Mouse (Mus musculus) kidney, embryonic 14.5 days (tissue): ENCODE data around the gene Adprhl1. TPM values are rescaled to one million over a fixed set of nuclear protein-coding genes. Genes with fewer than 3 reads are reported as not detected.

Source experiments
- ATAC-seq: fragments of 200-750 bp; cut with Nextera tagmentation; 2 replicates; pipeline ENCODE4 v1.8.0; 2017; ENCODE audit warnings: moderate number of reproducible peaks, mild to moderate bottlenecking, moderate TSS enrichment, moderate library complexity; ENCODE audit not compliant: low FRiP score, low TSS enrichment
- H3K27ac ChIP-seq: fragments of 300-500 bp; sonication (generic); 2 replicates; pipeline ENCODE4 v1.5.1; 2014; ENCODE audit warnings: low read depth, mild to moderate bottlenecking, low read length, moderate library complexity, mixed read lengths
- H3K27me3 ChIP-seq: fragments of 300-500 bp; sonication (generic); 2 replicates; pipeline ENCODE4 v1.6.1; 2014; ENCODE audit warnings: mild to moderate bottlenecking, low read length; ENCODE audit not compliant: control insufficient read depth, insufficient read depth
- H3K36me3 ChIP-seq: fragments of 300-500 bp; sonication (generic); 2 replicates; pipeline ENCODE4 v1.6.1; 2014; ENCODE audit warnings: low read length, mixed read lengths; ENCODE audit not compliant: control insufficient read depth, insufficient read depth
- H3K4me1 ChIP-seq: fragments of 300-500 bp; sonication (generic); 2 replicates; pipeline ENCODE4 v1.6.1; 2014; ENCODE audit warnings: low read length, mixed read lengths; ENCODE audit not compliant: control insufficient read depth, insufficient read depth
- H3K4me2 ChIP-seq: fragments of 300-500 bp; sonication (generic); replicated peaks from 2 replicates; pipeline ENCODE4 v1.6.1; 2014; ENCODE audit warnings: low read depth, mild to moderate bottlenecking, low read length
- H3K4me3 ChIP-seq: fragments of 300-500 bp; sonication (generic); 2 replicates; pipeline ENCODE4 v1.5.1; 2014; ENCODE audit warnings: mild to moderate bottlenecking, low read length
- H3K9ac ChIP-seq: fragments of 300-500 bp; sonication (generic); 2 replicates; pipeline ENCODE4 v1.6.1; 2014; ENCODE audit warnings: low read depth, mild to moderate bottlenecking, low read length, moderate library complexity
- H3K9me3 ChIP-seq: fragments of 300-500 bp; sonication (generic); 2 replicates; pipeline ENCODE4 v1.6.1; 2016; ENCODE audit warnings: low read length; ENCODE audit not compliant: control insufficient read depth
- WGBS: fragments of 180-500 bp; shearing (Covaris S2); extraction: QIAGEN DNeasy Blood & Tissue Kit; methylation state at CpG from one replicate; pipeline ENCODE4 v1.1.7; 2014; 5-methylcytosine and 5-hydroxymethylcytosine counted together
- polyA plus RNA-seq: library from polyadenylated mRNA; unstranded; fragments of >200 nt; fragmentation: Nextera tagmentation; extraction: Ambion mirVana; gene quantifications from 2 replicates; pipeline ENCODE4 v1.2.1, GENCODE M21; 2014

The Adprhl1 gene
- polyA plus RNA-seq, 1 experiment from 2014 or later, result not detected

DNA sequence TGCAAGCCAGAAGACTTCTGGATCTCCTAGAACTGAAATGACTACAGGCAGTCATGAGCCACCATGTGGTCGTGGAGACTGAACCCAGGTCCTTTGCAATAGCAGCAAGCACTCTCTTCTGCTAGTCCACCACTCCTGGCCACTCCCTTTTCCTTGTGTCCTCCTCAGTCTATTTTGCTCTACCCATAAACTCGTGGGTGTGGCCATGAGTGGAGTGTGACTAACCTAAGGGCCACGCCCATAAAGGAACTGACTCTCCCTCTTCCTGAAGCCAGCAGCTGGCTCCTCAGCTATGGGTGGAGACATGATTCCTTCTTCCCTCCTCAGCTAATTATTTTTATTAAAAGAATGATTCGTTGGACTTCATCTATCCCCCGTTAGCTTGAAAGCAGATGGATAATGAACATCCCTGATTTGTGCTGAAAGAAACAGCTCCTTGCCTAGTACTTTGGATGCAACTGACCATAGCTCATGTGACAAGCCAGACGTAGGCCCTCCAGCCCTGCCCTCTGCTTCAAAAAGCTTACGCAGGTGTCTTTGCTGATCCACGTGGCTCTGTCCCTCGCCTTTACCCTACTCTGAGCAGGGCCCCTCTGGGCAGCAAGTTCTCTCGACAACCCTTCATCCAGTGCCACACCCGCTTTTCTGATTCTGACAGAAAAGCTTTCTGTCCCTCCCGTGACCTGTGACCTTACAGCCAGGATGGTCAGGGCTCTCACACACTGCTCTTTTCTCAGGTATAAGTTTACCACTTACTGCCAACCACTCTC, 49.4 kb downstream of the Adprhl1 start:
- Histone ChIP-seq H3K36me3 (no peaks in the 10 kb centered on the region), H3K4me3 (no peak overlapping the region), H3K9me3 (no peaks in the 10 kb centered on the region), H3K4me1 (peaks cover 6% of the 10 kb centered on the region; the same call in 1 of the 2 replicates), H3K27me3 (peaks cover 28% of the 10 kb centered on the region), H3K4me2 (no peak overlapping the region), H3K9ac (no peak overlapping the region), H3K27ac (no peak overlapping the region)
- WGBS, result 66% methylated on average over 12 of the region's 12 CpGs
- no peak for ATAC-seq

DNA sequence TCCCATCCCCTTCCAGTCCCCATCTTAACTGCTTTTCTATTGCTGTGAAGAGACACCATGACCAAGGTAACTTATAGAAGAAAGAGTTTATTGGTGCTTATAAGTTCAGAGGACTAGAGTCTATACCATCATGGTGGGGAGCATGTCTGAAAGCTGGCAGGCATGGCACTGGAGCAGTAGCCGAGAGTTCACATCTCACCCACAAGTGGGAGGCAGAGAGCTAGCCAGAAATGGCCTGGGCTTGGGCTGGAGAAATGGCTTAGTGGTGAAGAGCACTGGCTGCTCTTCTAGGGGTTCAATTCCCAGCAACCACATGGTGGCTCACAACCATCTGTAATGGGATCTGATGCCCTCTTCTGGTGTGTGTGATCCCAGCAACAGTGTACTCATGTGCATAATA, 50.5 kb downstream of the Adprhl1 start:
- 66% methylated on average over 1 of the region's 1 CpGs for WGBS

DNA sequence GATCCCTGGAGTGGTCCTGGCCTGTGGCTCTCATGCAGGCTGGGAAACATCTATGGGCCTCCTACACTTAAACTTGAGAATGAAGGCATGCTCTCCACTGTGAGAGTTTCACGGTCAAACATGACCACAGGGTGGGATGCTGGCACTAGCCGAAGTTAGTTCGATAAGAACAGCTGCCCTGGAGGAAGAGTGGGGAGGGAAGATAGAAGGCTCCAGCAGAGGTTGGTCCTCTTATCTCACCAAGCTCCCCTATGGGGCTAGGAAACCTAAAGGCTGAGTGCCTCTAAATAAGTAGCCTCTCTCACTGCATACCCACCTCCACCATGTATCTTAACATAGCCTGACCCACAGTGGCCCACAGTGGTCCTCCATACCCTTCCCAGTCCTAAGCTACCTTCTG, 51.2 kb downstream of the Adprhl1 start:
- H3K9me3 ChIP-seq, result no peaks in the 10 kb centered on the region
- H3K4me2 ChIP-seq, result no peak overlapping the region
- no peaks in the 10 kb centered on the region for H3K36me3 ChIP-seq
- no peak overlapping the region for H3K4me3 ChIP-seq
- H3K27me3 ChIP-seq, result peaks cover 28% of the 10 kb centered on the region
- no peak overlapping the region for H3K27ac ChIP-seq
- no peak overlapping the region for H3K9ac ChIP-seq
- H3K4me1 ChIP-seq, result peaks cover 6% of the 10 kb centered on the region; the same call in 1 of the 2 replicates
- ATAC-seq, result no peak
- WGBS, result 94% methylated on average over 3 of the region's 3 CpGs

More for the DNA sequence above, 50.5 kb downstream of the Adprhl1 start:
- H3K4me1 ChIP-seq, result peaks cover 6% of the 10 kb centered on the region; the same call in 1 of the 2 replicates
- no peak overlapping the region for H3K27ac ChIP-seq
- no peak overlapping the region for H3K9ac ChIP-seq
- no peak overlapping the region for H3K4me2 ChIP-seq
- no peak for ATAC-seq
- no peaks in the 10 kb centered on the region for H3K9me3 ChIP-seq
- no peaks in the 10 kb centered on the region for H3K36me3 ChIP-seq
- peaks cover 28% of the 10 kb centered on the region for H3K27me3 ChIP-seq
- no peak overlapping the region for H3K4me3 ChIP-seq

DNA sequence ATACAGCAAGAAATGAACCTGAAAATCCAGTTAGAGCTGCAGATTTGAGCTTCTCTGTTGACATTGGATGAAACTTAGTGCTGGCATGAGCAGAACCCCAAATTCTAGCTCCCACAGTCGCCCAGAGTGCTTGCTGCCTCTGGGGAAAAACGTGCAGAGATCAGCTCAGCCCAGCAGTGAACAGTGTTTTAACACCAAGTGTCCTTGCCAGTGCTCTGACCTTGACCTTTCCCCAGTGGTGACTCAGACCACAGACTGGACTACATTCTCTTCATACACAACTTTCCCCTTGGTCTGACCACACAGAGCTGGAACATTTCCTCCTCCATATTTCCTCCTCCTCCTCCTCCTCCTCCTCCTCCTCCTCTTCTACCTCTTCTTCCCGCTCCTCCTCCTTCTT, 51.9 kb downstream of the Adprhl1 start:
- WGBS, result 49% methylated on average over 3 of the region's 3 CpGs
- no peak overlapping the region for H3K4me3 ChIP-seq
- peaks cover 28% of the 10 kb centered on the region for H3K27me3 ChIP-seq
- no peaks in the 10 kb centered on the region for H3K36me3 ChIP-seq
- H3K4me2 ChIP-seq, result no peak overlapping the region; the same call in 1 of the 2 replicates
- H3K4me1 ChIP-seq, result peaks cover 6% of the 10 kb centered on the region; the same call in 1 of the 2 replicates
- no peaks in the 10 kb centered on the region for H3K9me3 ChIP-seq
- no peak for ATAC-seq
- H3K9ac ChIP-seq, result no peak overlapping the region
- H3K27ac ChIP-seq, result no peak overlapping the region

DNA sequence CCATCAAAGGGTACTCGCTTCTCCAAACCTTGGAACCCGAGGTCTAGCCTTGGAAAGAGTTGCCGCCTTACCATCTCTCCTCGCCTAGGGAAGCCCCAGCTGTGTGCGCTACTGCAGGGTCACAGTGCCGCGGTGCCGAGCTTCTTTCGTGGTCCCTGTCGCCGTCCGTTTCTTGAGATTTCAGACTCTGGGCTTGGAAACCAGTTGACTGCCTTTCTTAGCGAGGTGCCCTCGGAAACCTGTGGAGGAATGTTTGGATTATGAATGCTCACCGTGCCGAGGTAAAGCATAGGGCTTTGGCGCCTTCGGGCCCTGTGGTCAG, 53.0 kb downstream of the Adprhl1 start:
- Histone ChIP-seq H3K27ac (no peak overlapping the region), H3K4me2 (peak overlapping the region; percentile 88), H3K36me3 (no peaks in the 10 kb centered on the region), H3K9ac (peak overlapping the region; percentile 20; the same call in 1 of the 2 replicates), H3K4me1 (peaks cover 6% of the 10 kb centered on the region; the same call in 1 of the 2 replicates), H3K4me3 (peak overlapping the region; percentile 87), H3K9me3 (no peaks in the 10 kb centered on the region), H3K27me3 (peaks cover 28% of the 10 kb centered on the region)
- WGBS, result 2% methylated on average over 18 of the region's 18 CpGs
- no peak for ATAC-seq

DNA sequence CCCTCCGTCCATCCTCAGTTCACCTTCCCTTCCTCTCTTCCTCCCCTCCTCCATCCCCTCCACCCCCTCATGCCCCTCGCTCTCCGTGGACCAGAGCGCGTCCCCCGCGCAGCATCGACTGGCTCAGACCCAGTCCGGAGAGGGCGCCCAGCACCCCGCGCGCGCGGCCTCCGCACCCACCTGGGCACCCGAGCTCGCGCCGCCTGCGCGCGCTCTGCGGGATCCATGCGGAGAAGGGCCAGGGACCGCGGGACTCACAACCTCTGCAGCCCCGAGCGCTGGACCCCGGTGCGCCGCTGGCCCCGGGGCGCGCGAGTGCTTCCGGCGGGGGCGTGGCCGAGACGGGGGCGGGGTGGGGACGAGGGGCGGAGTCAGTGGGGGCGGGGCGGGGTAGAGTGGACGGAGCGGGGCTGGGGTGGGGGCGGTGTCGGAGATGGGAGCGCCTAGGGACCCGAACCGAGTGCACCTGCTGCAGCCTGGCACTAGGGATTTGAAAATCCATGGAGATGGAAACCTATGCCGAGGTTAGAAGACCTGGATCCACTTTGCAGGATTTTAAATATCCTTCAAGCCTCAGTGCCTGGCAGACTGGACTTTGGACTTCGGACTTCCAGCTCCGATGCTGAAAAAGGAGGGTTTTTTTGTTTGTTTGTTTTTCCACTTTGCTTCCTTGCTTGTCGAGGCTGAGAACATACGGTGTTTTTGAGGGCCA, 53.5 kb downstream of the Adprhl1 start, which contains the start of gene Grtp1:
Grtp1 (minus strand) TSS at position 320 of the 712 bp plus-strand sequence.
- peak within 1 kb of the TSS; percentile 88 for H3K4me2 ChIP-seq
- no peaks in the 10 kb centered on the region for H3K9me3 ChIP-seq
- H3K27me3 ChIP-seq, result peaks cover 28% of the 10 kb centered on the region
- no peaks in the 10 kb centered on the region for H3K36me3 ChIP-seq
- no peak within 1 kb of the TSS for H3K27ac ChIP-seq
- peaks cover 6% of the 10 kb centered on the region; the same call in 1 of the 2 replicates for H3K4me1 ChIP-seq
- H3K4me3 ChIP-seq, result peak within 1 kb of the TSS; percentile 87
- H3K9ac ChIP-seq, result peak within 1 kb of the TSS; percentile 78
- WGBS, result under 1% methylated on average over 57 of the region's 58 CpGs
- peak; percentile 77 for ATAC-seq

DNA sequence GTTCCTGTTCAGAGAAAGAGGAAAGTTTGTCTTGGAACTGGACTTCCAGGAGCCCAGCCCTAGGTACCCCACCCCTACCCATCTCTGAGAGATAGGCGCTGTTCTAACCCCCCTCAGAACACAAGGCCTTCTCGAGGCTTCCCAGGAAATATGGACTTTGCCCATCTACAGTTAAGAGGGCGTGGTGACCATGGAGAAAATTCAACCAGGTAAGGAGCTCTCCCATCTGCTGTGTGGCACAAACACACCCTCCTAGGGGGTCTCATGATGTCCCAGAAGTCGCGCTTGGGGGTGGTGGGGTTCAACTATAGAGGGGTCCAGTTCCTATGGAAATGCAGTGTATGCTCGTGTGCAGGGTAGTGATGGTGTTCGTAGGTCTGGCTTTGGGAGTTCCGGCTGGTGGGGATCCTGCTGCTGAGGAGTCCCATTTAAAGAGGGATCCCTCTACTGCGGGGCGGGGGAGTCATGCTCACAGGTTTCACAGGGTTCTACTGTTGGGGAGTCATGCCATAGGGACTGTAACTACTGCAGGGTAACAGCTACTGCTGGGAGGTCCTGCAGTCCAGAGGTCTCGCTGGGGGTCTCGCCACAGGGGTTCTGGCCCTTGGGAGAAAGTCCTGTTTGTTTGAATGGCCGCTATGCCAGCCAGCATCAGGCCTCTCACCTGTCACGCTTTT, 54.4 kb downstream of the Adprhl1 start:
- Histone ChIP-seq H3K9me3 (no peaks in the 10 kb centered on the region), H3K4me2 (peak overlapping the region; percentile 88), H3K27me3 (peaks cover 28% of the 10 kb centered on the region), H3K4me3 (peak overlapping the region; percentile 87), H3K9ac (peak overlapping the region; percentile 78; the same call in 1 of the 2 replicates), H3K4me1 (peaks cover 6% of the 10 kb centered on the region; the same call in 1 of the 2 replicates), H3K36me3 (no peaks in the 10 kb centered on the region), H3K27ac (no peak overlapping the region)
- WGBS, result 25% methylated on average over 14 of the region's 14 CpGs
- 0 out of 2 replicates have a peak, but pooled peaks have one; percentile 13 for ATAC-seq

DNA sequence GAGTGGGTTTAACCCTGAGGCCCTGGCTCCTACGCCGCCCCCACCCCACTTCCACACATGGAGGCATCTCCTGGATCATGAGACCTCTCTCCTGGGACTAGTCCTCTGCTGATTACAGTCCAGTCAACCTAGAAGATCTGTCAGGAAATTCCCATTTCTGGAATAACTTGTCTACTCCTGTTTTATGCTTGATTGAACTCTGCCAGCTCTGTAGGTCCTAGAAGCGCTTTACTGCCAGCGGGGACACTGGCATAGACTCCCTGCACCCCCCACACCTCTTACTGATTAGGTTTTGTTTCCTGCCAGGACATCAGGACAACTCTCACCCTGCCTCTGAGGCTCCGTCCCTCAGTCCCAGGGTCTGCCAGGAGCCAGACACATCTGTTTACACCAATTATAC, 56.5 kb downstream of the Adprhl1 start:
- ATAC-seq, result no peak
- WGBS, result 83% methylated on average over 5 of the region's 5 CpGs
- H3K4me3 ChIP-seq, result no peak overlapping the region
- peaks cover 24% of the 10 kb centered on the region for H3K27me3 ChIP-seq
- H3K9me3 ChIP-seq, result no peaks in the 10 kb centered on the region
- no peak overlapping the region for H3K27ac ChIP-seq
- no peak overlapping the region for H3K9ac ChIP-seq
- H3K36me3 ChIP-seq, result no peaks in the 10 kb centered on the region
- peaks cover 6% of the 10 kb centered on the region; the same call in 1 of the 2 replicates for H3K4me1 ChIP-seq
- H3K4me2 ChIP-seq, result no peak overlapping the region
